Mouse (Mus musculus) thymus, adult 2 months (tissue): ENCODE measurements around the gene Gkap1.

Experiments
- CTCF ChIP-seq: fragments of 200-500 bp; IDR thresholded peaks from 2 replicates; pipeline ENCODE4 v1.5.1; 2012; ENCODE audit warnings: mild to moderate bottlenecking, control low read depth, low read length, moderate library complexity, borderline replicate concordance; ENCODE audit not compliant: control insufficient read depth, poor library complexity, insufficient read depth; ENCODE audit errors: extremely low read depth
- POLR2A ChIP-seq: fragments of 200-500 bp; IDR thresholded peaks from 2 replicates; pipeline ENCODE4 v1.6.1; 2012; ENCODE audit warnings: mild to moderate bottlenecking, low read length, control low read depth, moderate library complexity; ENCODE audit not compliant: control insufficient read depth, poor library complexity, insufficient read depth; ENCODE audit errors: extremely low read depth

DNA sequence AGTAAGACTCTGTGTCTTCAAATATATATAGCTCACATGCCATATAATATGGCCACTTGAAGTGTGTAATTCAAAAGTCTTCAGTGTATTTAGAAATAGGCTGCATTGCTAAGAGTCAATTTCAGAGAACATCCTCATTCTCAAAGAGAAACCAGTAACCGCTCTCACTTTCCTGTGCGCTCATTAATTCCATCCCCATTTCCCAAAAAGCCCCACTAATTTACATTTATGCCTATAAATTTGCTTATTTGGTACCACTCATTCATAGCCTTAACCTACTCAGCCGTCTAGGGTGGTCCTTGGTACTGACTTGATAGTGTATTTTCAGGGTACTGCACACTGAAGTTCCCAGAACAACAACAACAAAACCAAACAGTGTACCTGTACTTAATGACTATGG lies 73.6 kb downstream of the Gkap1 start:
- TF ChIP-seq CTCF (no peak), POLR2A (no peak)
